Mouse (Mus musculus) left cerebral cortex, adult 18-20 months (tissue): ENCODE measurements around the gene Glb1l2. TPM values are rescaled to one million over a fixed set of nuclear protein-coding genes. Genes with fewer than 3 reads are reported as not detected.

Experiments
- DNase-seq, 2 experiments: peaks; one replicate each; pipeline ENCODE4 v3.0.0; 2021 to 2022; ENCODE audit warnings: low spot score in 2 of 2, mixed read lengths in 1 of 2
- long read RNA-seq, 2 experiments: library from polyadenylated mRNA; stranded (forward); transcript quantifications; one replicate each; pipeline ENCODE4 v2.0.0; 2021
- total RNA-seq, 2 experiments: library from RNA; stranded (reverse); gene quantifications; 2 replicates each; pipeline ENCODE4 v1.2.3; 2021

The Glb1l2 gene
- under 1 TPM; 0.12 to 0.23 TPM for total RNA-seq
- long read RNA-seq, experiment 1, partial matches to known transcripts = 0 of 1 reads
- long read RNA-seq, experiment 1, other reads (novel, unspliced or antisense) = 1 of 1 reads
- long read RNA-seq, experiment 2 = 0 reads

DNA sequence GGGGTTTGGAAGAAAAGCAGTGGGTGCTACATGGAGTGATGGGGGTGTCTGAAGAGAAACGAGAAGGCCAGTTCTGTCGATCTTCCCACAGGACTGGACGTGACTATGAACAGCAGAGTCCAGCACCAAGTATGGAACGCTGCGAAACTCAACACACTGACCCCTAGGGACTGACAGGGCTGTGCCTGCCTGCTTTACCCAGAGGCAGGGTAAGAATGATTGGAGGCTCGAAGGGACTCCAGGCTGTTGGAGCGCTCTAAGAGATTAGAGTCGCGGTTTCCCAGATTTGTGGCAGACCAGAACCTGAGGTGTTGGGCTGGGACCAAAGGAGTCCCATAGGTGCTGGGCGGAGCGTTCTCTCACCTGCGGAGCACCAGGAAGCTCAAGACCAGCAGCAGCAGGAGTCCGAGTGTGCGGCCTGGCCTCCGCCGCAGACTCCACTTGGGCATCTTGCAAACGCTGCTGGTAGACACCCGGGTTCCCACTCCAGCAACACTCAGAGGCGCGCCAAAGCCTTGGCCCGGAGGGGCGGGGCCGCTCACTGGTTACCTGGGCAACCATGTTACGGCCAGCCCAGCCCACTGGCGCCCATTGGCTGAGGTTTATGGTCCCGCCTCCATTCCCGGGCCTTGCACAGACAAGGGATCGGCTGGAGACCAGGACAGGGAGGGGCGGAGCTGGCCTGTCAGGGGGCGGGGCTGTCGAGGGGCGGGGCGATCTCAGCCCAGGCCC, at the start of gene Glb1l2:
Glb1l2 (minus strand) TSS at position 534 of the 732 bp plus-strand sequence.
- peak; percentile 73 to 78 for DNase-seq

DNA sequence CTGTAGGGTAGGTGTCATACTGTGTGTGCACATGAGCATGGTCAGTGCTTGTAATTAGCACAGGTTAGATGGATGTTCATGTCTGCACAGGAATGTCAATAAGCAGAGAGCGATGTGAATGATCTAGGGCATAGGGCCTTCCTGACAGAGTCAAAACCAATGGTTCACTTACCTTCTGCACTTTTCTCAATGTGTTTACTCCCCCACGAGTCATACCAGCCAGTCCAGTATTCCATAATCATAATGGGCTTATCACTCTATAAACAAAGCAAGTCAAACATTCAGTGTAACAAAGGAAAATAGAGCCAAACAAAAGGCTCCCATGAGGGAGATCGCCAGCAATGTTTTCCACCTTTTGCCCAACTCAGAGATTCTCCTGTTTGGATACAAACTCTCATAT, 24.8 kb upstream of the Glb1l2 start:
- DNase-seq = no peak

DNA sequence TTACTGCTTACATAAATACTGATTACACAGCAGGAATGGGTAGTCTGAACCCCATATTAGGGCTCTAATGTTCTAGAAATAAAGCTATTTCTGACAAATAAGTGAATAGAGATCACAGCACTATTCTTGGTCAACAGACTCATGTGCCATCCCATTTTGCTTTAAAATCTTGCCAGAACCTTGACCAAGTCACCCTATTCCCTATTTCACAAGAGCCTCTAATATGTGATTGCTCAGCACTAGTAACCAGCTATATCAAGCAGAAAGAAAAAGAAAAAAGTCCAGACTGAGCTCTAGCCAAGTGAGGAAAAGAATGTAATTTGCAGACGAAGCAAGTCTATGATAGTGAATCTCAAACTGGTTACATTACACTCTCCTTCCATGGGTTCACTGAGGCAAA, 13.7 kb upstream of the Glb1l2 start:
- DNase-seq = no peak

DNA sequence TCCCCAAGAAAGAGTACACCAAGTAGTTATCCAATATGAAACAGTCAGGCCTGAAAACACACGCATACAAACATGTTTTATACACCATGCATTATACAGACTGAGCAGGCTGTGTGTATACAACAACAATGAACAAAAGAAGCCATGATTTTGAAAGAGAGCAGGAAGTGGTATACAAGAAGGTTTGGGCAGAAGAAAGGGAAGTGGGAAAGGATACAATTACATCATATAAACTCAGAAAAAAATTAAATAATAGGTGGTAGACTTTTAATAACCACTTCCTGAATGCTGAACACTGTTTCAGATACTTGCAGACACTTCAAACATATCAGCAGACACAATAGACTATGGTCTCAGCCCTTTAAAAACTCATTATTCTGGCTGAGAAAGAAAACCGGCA, 2.5 kb upstream of the Glb1l2 start:
- no peak for DNase-seq

DNA sequence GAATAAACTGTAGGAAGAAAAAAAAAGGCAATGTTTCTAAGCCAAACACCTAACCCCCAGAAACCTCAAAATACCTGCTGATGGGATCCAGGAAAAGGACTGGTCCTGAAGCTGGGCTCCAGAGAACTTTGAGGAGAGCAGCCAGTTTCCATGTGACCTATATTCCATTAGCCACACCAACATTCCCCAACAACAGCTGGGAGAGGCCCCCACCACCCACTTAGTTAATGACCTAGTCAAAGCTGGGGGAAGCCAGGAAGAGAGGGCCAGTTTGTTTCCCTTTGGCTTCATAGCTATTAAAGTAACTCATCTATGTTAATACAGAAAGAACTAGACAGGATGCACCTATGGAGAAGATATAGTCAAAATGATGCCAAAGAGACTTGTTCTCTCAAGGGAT, 1.9 kb downstream of the Glb1l2 start:
- no peak for DNase-seq

DNA sequence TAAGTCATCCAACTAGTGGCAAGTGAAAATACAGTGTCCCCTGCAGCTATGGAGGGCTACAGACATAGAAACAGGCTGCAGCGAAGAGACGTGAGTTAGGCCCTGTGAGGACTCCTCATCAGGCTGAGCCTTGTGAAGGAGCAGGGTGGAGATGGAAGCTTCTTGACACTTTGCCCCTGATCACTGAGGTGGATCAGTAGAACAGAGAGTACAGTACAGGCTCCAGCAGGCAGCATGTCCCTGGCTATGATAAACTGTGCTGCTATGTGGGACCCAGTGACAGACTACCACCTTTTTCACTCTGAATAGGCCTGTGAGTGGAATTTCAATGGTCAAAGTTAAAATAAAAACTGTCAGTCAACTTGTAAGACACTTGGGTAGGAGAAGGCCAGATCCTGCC, 5.9 kb downstream of the Glb1l2 start:
- no peak for DNase-seq

DNA sequence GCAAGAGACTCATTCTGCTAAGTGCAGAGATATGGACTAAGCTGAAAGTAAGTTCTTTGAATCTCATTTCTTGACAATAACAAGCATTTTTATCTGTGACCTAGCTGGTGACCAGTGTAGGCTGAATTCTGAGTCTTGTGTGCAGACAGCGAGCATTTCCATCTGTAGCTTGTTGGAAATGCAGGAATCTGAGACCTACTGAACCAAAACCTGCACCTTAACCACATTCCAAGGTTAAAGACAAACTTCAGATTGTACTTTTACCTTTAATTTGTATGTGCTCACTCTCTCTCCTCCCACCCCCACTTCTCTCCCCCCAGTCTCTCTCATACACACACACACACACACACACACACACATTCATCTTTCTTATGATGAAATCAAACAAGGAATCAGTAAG, 7.5 kb downstream of the Glb1l2 start:
- no peak for DNase-seq

DNA sequence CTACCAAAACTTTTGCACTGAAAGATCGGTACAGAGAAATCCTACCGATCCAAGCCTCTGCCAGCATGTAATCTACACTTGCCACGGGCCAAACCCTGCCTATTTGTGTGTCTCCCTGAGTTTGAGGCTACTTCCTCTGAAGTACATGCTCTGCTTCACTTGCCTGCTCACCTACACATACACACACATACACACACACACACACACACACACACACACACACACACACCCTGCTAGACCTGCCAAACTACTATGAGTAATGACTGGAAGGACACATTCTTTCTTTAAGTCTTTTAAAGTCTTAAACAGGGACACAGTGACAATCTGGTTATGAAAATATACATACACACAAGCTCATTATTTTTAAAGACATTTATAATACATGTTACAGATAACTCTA, 8.1 kb downstream of the Glb1l2 start:
- DNase-seq = no peak

DNA sequence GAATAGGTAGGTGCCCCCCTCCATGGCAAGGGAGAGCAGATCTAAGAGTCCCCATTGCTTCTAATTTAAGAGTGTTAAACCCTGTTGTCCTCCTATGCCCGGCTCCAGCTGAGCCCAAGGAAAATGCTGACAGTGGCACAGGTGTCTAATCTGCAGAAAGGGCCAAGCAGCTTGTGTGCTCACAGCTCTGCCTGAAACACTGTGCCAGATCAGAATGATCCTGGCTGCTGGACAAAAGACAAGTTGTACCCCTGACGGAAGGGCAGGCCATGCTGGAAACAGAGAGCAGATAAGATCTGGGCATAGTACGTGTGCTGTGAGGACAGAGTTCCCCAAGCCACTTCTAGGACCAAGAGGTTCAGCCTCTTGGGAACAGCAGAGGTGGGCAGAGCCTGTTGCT, 13.4 kb downstream of the Glb1l2 start:
- DNase-seq = no peak

DNA sequence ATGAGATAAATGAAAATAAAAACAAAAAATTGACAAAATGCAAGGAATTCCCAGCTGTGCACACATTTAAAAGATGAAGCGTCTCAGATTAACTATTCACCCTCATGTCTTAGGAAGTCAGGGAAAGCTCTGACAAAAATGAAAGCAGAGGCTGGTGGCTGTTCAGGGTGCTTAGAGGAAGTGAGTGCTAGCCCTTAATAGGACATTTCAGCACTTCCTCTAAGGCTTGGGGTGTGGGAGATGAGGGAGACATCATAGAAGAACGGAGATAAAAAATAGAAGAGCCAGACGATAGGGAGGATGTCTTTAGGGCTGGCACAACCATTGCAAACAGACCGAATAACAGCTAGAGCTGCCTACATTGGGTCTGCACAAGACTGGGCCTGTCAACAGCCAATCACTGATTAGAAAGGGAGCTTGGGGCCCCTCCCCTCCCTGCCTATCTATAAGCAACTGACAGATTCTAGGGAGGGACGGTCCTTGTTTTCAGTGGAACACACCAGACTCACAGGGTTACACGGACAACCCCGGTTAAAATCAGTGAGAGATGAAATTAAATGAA, 22.8 kb downstream of the Glb1l2 start:
- no peak for DNase-seq

DNA sequence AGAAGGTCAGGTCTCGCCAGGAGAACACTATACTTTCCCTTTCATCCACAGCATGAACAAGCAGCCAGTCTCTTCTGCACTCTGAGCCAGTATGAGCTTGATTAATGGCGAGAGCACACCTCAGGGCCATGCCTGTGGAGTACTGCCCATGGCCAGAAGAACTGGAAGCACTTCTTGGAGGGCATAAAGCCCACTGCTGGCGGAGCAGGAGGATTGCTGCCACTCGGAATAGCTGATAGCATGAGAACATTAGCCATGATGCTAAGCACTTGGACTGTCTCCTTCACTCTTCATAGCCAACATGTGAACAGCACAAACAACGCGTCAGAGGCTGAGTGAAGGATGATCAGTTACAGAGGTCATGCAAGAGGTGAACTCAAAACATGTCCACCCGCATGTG, 27.8 kb downstream of the Glb1l2 start:
- no peak for DNase-seq

DNA sequence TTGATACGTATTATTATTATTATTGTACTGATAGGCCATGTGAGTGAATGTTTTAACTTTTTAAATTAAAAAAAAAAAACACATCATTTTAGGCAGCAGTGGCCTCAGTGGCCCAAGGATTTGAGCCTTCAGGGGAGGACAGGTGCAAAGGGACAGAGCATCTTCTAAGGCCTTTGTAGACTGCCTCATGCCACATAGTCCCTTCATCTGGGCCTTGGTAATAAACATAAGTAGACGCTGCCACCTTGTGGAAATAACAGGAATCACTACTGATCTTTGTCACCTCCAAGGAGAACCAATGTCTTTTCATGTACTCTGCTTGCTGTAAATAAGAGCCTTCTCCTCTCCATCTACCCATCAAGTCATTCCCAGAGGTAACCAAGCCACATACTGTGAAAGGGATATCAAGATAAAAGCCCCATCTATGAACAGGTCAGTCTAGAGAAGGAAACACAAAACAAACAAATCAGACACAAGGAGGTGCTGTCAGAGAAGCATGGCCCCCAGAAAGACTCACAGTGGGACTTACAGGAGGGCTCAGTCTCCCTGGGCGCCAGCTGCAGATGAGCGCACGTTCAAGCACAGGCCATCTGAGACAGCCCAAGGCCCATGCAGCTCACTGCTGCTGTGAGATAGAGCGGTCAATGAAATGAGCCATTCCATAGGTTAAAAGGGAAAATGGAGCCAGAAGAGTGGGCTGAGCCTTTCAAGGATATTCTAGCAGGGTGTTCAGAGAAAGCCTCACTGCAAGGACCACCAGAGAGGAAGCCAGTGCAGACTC, 30.0 kb downstream of the Glb1l2 start:
- DNase-seq = peak; percentile 59 to 72

DNA sequence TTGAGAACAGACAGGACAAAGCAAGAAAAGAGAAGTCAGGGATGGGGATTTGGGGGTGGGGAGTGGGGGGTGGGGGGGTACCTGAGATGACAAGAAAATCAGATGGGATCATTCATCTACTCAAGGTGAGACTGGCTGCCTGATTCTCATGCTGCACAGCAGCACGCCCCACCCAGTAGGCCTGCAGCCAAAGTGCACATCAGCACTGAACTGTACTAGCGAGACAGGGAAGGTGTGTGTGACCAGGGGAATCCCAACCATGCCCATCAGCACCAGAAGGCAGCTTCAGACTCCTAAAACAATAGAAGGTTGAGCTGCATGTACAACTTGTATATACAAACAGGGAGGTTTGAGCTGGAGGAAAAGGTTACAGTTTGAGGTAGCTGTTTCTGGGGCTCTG, 30.6 kb downstream of the Glb1l2 start:
- no peak for DNase-seq

DNA sequence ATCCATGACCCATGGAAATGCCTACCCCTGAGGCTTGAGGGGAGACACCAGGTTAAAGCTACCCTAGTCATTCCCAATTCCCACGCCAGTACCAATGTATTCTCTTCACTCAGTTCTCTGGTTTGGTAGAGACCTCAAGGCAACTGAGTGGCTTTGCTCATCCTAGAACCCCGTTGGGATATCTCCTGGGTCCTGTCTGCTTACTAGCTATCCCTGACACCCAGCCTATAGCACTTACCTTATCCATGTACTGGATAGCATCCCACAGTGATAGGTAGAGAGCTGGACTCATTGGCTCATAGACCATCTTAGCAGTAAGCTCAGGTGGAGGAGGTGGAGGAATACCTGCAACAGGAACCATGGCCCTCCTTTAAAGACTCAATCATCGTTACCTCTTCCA, 38.1 kb downstream of the Glb1l2 start:
- no peak for DNase-seq

DNA sequence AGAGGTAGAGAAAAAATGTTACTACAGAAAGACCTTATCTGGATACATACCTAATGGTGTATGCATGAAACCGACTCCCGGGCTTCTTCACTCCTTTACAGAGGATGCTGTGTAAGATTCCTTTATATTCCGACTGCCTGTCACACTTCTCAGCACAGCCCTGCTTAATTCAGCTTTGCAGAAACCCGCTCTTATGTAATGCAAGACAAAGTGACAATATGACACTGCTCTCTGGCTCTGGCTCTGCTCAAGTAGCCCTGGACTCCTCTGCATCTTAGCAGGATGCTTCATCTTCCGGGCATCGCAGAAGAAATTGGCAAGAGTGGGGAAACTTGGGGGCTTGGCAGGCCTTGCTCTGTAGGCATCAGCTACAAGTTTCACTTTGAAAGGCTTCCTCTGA, 43.8 kb downstream of the Glb1l2 start:
- no peak for DNase-seq

DNA sequence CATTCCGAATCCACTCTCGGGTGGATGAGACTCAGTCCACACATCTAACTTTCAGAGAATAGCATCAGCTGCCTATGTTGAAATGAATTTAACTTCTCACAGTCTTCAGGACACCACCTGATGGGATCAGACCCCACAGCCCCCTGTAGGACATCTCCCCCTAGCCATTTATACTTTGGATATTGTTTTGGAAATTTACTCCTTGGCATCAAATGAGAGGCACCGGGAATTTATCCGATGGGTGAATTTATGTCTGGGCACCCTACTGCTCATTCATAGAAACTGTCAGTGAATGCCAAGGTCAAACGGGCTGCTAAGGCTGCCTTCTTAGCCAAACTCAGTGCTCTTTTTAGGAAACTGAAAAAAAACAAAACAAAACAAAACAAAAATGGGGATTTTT, 45.7 kb downstream of the Glb1l2 start:
- DNase-seq = no peak

DNA sequence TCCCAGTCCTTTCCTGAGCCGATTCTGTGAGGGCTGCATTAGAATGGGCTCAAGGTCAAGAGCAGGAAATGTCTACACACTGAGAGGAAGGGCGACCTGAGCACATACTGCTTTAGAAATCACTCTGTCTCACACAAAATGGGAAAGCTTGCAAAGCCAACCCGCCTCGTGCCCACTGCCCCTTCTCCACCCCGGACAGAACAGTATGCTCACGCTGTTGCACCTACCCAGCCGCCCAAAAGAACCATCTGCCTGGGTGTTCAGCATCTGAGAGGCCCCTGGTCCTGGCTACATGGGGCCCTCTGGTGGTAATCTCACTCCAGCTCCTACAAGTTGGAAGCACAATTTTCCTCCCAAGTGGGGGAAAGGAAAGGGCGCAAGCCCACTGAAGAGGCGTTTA, 46.2 kb downstream of the Glb1l2 start:
- DNase-seq = peak; percentile 74

DNA sequence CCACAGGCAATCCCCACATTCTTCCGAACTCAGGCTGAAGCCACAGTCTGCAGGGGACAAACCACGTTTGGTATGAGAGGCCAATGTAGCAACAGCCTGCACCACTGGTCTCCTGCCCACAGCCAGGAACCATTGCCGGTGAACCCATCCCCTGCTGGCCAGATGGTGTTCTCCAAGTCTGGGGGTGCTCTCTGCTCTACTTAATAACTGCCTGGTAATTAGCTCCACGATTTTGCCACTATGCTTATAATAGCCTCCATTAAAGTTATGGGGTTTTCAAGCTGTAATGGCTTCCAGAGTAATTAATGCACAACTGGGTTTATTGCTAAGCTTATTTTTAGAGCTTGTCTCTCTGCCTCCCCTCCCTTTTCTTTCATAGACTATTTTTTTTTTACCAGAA, 57.4 kb downstream of the Glb1l2 start:
- DNase-seq = no peak

DNA sequence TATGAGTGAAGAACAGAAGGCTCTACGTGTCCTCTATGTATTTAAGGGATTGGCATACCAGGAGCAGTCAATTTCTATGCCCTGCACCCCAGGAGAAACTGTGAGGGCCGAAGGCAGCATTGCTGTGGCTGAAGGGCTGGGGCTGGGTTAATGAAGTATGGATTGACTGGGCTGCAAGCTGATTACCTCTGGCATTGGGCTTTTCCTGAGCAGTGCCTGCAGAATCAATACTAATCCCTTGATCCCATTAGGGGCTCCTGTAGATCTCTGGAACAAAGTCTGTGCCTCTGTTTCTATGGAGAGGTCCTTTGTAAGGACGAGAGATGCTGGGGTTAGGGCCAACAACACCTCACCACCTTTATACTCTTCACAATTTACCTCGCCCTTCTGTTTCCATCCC, 59.1 kb downstream of the Glb1l2 start:
- DNase-seq = no peak

DNA sequence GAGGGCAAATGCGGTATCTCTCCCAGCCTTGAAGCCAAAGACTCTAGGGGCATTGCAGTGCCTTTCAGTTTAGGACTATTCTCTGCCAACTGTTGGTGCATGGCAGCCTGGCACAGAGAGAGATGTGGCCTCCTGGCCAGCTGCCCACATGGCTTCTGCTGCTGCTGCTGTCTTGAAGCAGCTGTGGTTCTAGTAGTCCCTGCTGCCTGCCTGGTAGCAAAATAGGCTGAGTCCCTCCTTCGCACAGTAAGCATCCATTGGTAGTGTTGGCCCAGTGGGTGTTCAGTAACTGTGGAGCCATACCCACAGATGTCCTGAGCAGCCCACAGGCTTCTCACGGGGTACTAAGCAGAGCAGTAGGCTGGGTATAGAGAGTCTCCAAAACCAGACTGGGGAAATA, 63.5 kb downstream of the Glb1l2 start:
- DNase-seq = peak; percentile 62 to 72

DNA sequence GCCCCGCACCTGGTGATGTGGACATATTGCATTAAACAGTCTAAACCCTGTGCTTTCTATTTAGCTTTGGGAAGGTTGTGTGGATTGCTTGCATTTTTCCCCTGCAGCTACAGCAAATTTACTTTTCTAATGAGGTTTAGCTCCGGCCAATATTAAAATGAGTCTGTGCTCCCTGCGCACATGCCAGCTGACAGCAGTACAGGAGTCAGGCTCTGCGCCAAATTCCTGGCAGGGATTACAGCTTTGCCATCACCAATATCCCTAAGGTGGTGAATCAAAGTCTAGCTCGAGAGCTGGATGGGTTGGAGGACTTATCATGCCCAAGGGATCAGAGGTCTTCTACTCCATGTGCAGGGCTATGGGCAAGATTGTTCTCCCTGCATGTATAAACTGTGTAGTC, 69.2 kb downstream of the Glb1l2 start:
- no peak for DNase-seq

DNA sequence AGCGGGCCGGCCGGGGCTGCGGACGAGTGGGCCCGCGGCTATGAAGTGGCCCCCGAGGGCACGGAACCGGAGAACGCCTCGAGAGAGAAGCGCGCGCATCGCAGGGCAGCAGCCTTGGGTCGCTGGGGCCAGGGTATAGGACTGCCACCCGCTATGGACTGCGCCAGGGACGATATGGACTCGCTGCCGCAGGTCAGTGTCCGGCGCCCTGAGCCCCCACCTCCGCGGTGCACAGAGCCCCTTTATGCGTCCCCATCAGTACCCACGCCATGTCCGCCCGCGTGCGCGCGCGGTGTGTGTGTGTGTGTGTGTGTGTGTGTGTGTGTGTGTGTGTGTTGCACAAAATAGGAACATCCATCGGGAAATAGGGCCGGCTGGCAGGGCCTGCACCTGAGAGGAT, 72.3 kb downstream of the Glb1l2 start:
- peak; percentile 35 to 43 for DNase-seq
